Mouse (Mus musculus) megakaryocyte, adult 5-6 weeks (primary cell): ENCODE results near the gene Acp7. TPM values are rescaled to one million over a fixed set of nuclear protein-coding genes. Genes with fewer than 3 reads are reported as not detected.

Experiments used
- ATAC-seq: 2 replicates; pipeline ENCODE4 v1.8.0; 2016; ENCODE audit warnings: mild to moderate bottlenecking, inconsistent platforms; ENCODE audit not compliant: poor library complexity, severe bottlenecking
- total RNA-seq, 2 experiments: library from RNA; stranded (forward) in 1 of 2; stranded (reverse) in 1 of 2; fragments of 153-499, 151-499 nt in 1 of 2; fragments of 221-1000, 200-1000 nt in 1 of 2; gene quantifications; 2 replicates each; pipeline versions ENCODE4 v1.2.3 to v1.2.4; 2015 to 2017

Gene Acp7
- total RNA-seq, 2 experiments from 2014 or later = not detected

DNA sequence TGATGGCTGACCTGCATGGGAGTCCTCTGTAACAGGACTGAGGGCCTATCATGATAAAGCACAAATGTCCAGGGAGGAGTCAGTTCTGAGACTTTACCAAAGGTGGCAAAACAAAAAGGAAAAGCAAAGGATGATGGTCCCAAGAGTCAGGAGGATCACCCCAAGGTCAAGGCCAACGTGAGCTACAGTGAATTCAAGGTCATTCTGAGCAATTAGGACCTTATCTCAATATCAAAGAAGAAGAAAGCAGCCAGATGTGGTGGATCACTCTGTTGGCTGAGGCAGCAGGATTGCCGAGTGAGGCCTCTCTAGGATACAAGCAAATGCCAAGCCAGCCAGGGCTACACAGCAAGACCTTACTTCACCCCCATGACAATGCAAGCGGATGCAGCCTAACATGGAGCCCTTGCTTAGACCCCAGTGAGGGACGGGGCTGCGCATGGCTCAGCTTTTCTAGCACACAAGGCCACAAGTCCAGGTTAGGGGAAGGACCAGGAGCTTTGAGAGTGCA, 52.5 kb downstream of the Acp7 start:
- ATAC-seq = no peak

DNA sequence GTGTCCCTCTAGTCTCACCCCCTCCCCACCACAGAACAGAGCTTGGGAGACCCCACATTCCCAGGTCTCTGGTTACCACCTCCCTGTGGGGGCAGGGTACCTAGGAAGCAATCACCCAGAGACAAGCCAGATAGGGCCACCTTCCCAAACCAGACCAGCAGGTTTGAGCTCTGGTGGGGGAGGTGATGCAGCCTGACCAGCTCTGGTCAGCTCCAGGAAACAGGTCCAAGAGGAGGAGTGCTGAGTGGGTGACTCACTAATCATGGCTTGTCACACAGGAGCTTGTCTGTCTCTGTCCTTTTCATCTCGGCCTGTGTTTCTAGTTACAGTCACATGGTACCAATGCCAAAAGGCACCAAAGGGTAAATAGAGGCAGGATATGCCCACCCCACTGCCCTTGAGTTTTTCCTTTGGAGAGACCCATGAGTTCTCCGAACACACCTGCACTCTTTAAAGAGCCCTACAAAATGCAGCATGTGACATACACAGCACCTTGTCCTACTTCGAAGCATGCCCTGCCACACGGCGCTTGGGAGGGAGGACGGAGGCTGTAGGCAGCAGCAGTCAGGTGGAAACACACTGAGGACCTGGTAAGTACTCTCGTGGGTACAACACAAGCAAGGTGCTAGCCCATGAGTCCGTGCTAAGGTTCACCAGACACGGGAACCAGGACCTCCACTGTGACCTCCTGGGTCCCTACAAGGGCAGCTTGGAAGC, 53.1 kb downstream of the Acp7 start:
- no peak for ATAC-seq

DNA sequence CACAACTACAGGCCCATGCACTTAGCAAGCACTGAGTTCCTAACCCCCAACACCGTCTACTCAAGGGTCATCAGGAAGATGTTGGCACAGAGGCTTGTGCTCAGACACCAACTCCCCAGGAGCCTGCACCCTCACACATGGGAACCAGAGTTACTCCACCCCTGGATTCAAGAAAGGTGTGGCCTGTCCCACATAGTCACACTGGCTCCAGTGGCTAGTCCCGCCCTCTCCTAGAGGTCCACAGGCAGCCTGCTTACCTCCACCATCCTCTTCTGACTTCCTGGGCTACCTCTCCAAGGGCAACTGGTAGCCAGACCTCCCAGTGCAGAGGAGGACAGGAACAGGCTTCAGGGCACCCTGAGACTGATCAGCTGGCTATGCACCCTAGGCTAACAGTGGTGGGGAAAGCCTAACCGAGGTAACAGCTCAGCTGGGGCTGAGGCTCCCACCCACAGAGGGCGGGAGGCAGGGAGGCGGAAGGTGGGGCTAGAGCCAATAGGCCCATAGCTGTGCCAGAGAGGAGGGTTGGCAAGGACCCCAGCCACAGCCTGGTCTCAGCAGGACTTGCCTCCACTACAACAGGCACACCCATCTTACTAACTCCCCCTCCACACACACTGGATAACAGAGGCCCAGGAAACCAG, 54.7 kb downstream of the Acp7 start:
- ATAC-seq = no peak

DNA sequence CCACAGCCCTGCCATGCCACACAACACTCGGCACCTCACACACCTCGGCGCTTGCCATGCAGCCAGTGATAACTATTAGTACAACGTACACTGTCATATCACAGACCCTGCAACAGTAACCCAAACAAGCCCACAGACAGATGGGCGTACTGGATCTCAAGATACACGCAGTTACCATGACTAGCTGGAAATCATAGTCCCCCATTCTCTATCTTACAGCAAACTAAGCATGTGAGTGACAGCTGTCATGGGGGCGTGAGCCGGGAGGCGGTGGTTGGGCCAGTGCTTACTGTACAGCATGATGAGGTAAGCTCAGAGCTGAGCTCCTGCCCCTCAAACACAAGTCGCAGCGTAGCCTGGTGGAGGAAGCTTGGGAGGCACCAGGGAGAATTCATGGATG, 55.5 kb downstream of the Acp7 start:
- no peak for ATAC-seq

DNA sequence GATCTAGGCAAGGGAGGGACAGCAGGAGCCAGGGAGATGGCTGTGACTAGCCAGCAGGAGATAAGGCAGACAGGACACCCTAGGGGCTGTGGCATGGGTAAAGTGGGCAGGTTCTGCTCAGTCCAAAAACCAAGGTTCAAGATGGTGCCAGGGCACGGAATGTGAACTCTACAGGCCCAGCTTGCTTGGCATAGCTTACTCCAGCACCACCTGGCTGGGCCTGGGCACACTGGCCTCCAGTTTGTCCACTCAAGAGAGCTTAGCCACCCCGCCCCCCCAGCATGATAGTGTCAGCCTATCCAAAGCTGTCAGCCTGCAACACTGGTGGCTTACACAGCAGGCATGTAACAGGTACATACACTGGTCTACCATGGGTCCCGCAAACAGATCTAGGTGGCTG, 57.9 kb downstream of the Acp7 start:
- no peak for ATAC-seq

DNA sequence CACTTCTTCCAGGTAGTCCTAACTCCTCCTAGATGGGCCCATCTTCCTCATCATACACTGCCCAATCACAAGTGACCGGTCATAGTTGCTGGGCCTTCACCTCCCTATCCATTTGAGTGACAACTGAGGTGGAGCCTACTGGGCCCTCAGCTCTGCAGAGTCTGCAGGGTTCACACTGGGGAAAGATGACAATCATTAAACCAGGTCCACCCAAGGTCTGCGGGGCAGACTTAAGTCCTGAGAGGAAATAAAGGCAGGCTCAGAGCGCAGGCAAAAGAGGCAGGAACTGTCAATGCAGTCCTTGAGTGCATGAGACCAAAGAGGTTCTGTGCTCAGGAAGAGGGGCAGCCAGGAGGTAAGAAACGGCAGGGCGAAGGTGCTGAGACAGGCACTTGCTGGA, 58.4 kb downstream of the Acp7 start:
- ATAC-seq = no peak

DNA sequence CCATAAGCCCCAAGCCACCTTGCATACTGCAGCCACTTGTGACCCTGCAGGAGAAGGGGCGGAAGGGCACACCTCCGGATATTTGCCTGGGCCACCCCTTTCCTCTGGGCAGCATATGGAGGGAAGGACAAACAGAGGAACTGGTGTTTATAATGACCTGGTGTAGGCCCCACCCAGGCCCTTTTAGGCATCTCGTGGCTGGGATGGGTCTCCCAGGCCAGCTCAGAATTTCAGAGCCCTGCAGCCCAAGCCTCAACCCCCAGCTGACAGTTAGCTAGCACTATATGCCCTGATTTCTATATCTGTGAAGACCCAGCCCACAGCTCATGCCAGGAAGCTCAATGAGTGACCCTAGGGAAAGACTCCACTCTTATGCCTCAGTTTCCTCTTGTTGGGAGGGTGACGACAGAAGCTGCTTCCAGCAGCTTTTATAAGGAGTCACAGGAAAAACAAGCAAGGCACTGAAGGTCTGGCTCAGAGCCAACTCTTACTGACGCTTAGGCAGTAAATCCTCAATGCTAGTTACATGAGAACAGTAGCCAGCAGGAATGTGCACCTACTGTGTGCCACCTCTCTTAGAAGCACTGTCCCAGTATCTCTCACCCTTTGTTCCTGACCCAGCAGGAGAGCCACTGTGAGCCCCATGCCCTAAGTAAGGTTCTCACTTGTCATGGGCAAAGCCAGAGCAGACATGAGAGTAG, 60.0 kb downstream of the Acp7 start:
- ATAC-seq = no peak

DNA sequence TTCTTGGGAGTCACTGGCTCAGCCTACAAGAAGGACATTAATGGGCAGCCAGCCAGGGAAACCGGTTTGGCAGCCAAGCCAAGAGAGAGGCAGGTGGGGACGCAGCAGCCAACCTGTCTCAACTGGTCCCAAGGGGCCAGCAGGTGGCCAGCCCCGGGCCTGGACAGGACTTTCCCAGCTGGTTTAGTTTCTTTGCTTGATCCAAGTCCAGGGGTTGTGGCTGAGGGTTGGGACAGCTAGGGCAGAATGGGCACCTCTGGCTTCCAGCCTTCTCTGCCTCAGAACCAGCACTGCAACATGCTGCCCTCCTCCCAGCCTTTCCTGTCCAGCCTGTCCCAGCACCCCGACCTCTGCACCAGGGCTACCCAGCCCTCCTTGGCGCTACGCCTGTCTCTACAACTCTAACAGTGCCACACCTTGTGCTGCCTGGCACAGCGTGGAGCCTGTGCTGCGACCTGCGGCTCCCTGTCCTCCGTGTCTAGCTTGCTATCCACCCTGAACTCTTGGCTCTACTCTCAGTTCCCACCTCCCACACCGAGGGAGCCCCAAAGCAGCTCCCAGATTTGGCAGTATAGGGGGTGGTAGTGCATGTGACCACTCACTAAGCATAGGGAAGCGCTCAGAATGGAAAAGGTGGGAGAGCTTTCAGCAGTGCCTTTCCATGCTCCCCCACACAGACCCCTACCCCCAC, 60.7 kb downstream of the Acp7 start:
- no peak for ATAC-seq

DNA sequence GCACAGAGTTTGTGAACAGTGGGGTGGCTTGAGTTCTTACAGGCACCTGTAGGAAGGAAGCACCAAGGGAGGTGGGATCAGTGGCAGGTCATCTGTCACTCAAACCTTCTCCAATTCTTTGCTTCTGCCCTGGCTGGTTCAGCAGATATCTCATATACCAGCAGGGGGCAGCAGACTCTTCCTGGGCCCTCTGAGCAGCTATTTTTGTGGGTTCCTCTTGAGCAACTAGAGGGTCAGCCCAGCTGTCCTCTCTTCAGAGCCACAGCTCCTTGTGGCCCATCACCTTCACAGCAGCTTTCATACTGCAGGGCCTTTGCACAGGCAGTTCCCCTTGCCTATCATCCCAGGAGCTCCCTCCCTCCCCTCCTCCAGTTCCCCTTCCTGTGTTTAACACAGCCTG, 62.9 kb downstream of the Acp7 start:
- peak; percentile 92 for ATAC-seq

DNA sequence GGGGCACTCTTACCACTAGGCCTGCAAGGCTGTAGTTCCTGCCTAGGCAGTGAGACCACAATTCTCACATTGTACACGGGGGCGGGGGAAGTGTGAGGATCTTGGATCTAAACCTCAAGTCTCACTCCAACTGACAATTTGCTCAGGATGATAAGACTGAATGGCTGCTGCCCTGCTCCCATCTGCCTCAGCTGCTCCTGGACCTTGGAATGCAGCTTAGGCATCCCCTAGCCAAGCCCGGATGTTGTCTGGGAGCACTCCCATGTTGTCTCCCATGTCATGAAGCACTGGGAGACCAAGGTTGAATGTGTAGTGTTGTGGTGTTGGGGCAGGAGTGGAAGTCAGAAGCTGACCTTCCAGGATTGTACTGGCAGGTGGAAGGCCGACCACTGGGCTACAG, 63.6 kb downstream of the Acp7 start:
- no peak for ATAC-seq

DNA sequence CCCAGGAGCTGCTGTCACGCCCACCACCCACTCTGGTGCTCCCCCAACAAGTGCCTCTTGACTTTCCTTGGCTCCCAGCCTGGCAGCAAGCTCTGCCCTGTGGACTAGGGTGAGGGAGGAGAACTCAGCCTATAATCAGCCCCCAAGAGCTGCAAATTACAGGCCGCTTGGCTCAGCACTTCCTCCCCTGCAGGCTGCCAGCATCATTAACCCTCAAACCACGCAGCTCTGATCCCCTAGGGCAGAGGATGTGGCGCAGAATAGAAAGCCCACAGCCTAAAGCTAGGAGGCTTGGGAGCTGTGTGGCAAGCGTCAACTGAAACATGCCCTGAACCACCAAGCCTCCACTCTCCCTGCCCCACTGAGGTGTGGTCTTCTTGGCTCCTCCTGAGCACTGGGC, 65.7 kb downstream of the Acp7 start:
- ATAC-seq = no peak

DNA sequence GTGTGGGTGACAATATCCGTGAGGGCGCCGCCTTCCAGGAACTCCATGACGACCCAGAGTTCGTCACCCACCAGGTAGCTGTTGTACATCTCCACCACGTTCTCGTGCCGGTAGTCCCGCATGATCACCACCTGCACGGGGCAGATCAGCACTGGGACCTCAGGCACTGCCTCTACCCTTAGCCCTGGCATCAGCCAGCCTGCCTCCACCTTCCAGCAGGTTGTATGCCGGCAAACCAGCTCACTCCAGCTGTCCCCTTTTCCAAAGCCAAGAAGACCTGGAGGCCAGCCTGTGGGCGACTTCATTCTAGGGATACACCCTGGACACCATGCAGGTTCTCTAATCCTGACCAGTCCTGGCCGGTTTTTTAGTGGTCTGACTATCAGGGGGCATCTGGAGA, 68.2 kb downstream of the Acp7 start:
- no peak for ATAC-seq

DNA sequence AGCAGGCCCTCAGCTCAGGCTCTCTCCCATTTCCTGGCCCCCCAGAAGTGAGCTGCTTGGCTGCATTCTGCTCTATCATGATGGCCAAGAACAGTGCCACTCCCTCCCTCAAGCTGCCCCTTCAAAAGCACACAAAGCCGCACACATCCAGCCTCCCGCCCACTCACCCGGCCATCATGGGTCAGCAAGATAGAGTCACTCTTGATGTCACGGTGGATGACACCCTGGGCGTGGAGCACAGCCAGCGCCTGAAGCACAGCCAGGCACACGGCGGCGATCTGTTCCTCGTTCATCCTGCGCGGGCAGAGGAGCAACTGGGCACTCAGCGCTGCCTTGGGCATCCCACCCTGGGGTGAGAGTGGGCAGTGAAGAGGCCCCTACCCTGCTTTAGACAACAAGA, 68.8 kb downstream of the Acp7 start:
- ATAC-seq = no peak

DNA sequence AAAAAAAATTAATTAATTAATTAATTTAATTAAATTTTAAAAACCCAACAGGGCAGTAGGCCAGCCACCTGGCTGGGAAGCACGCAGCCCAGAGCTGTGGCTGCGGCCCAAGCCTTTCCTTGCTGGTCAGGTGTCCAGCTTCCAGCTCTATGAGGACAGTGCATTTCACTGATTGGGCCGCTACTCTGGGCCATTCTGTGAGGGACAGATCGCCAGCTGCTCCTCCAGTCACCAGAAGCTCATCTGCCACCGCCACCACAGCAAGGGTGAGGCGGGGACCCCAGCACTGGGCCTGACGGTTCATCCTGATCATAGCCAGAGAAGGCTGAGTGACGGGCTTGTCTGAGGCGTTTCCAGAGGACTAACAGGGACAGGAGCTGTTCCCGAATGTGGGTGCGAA, 69.2 kb downstream of the Acp7 start:
- no peak for ATAC-seq

DNA sequence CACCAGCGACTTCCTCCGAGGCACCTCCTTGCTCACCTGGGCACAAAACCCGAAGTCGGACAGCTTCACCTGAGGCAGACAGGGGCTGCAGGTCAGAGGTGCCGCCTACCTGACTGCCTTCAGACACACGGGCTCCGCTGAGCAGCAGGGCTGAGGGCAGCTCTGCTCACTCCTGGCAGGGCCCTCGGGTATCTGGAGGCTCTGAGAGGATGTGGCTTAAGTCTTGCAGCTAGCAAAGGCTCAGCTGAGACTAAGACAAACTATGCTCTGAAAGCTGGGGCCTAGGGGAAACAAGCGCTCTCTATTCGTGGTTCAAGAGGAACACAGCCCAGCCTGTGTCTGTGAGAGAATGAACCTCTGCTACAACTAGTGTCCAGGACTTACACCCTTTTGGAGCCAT, 70.3 kb downstream of the Acp7 start:
- no peak for ATAC-seq

DNA sequence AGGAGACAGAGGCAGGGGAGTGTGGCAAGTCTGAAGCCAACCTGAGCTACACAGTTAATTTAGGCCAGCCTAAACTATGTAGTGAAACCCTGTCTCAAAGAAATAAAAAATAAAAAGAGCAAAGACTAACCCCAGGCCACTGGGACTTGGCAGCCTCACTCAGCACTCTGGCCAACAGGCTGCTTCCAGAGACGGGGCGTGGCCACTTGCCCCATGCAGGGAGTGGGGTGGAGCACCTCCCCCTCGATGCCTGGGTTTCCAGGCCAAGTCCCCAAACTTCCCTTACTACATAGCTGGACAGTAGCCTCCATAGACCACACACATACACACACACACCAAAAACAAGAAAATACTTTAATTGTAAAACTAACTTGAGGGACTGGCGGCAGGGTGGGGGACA, 72.6 kb downstream of the Acp7 start:
- ATAC-seq = no peak

DNA sequence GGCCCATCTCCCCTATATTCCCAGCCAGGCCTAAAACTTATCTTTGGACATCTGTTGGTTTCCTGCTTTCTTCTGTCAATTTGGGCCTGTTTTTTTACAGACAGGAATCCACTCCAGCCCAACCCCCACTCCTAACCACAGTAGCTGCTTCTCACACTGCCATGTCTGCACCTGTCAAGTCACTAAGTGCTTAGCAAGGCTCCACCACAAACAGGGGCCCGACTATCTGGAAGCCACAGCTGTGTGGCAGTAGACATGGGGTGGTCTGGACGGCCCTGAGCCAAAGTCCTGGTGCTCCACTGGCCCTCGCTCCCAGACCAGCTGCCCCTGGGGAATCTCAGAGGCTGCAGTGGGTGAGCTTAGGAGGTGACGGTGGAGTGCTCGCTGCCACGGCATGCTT, 73.4 kb downstream of the Acp7 start:
- ATAC-seq = no peak
